Mouse (Mus musculus): ENCODE measurements at regions not wholly inside any gene's neighbourhood (a gene's known extent, or its start where the extent isn't known, plus 50 kb on each side); places are given as distances from the start of the nearest gene placed in this dataset.
A peak's percentile ranks its signal among the peaks of the same experiment; 100 is the strongest.

- DNase-seq (ENCODE audit: low read depth): no peak
These were observed 314.5 kb downstream of the Plod2 start for GRCm38 (mm10) chr9:92856410-92857083.

- DNase-seq (ENCODE audit: low read depth): no peak
These were observed 323.8 kb downstream of the Plod2 start for GRCm38 (mm10) chr9:92865822-92866221.

DNA sequence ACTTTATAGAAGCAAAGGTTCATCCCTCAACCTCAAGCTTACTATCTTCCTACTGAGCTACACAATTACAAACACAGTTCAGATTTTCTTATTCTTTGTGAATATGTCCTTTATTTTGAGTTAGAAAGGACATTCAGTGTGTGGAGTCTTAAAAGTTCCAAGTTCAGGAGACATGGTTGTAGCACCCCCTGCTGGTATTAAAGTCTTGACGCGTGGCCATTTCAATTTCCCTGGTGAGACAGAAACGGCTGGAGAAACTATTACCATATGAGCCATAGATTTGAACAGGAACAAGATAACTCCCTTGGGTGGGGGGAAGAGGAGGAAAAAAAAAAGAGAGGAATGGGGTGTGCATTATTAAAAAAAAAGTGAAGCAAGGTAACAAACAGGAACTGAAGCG lies 336.6 kb downstream of the Plod2 start:
- no peak for DNase-seq (ENCODE audit: low read depth)

GRCm38 (mm10) chr9:92879812-92880211 lies 337.8 kb downstream of the Plod2 start:
- DNase-seq (ENCODE audit: low read depth): no peak

DNA sequence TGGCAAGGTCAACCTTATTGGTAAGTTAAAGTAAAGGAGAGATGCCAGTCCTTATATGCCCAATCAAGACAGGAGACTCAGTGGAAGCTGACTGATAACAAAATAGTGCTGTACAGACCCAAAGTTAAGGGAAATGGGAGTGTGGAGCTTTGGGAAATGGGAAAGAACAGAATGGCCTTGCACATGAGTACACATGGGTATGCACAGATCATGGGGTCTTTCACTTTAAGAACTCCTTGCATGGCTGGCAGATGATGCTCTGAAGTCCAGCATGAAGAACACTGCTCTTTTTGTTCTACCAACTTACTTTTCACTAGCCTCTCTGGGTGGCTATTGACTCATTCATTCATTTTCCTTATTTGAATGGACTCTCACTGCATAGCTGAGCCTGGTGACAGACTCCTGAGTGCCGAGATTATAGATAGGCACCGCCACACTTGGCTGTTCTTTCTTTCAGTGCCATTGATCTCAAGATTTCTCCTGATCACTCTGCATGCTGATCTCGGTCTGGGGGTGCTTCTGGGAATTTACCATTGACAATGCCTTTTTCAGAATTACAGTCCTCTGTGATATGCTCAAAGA lies 340.3 kb downstream of the Plod2 start:
- no peak for DNase-seq (ENCODE audit: low read depth)

- no peak for DNase-seq (ENCODE audit: low read depth)
These were observed 348.0 kb downstream of the Plod2 start for GRCm38 (mm10) chr9:92890063-92890462.

DNA sequence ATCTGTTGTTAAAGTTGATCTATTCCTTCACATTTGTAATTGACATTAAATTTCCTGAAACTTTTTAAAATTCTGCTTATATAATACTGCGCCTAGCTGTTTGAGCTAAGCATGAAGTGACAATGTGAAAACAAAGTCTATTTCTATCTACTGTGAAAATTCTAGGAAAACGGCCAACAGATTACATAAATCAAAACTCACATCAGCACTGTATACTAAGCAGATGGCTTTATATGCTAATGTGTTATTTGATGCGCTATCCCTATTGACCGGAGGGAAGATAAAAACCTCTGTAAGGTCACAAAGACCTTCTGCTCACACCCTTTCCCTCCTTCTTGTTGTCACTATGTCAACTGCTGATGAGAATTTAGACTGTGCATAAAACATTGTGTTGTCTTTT lies 357.7 kb downstream of the Plod2 start:
- no peak for DNase-seq (ENCODE audit: low read depth)

DNA sequence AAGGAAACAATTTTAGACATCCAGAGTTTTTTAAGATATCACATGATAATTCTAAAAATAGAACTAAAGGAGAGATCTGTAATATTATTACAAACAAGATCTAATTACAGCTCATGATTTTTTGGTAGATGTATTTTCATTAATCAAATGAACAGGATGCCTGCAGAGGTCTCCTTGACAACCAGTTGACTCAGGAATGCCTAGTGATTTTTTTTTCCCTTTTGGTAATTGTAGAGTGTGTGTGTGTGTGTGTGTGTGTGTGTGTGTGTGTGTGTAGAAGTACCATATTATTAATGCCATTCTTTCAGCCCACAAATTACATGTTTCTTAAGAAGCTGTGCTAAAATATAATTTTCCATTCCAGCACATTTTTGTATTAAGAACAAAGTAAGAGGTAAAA lies 365.1 kb downstream of the Plod2 start:
- no peak for DNase-seq (ENCODE audit: low read depth)

- no peak for DNase-seq (ENCODE audit: low read depth)
These were observed 377.4 kb downstream of the Plod2 start for GRCm38 (mm10) chr9:92919396-92919795.

- no peak for DNase-seq (ENCODE audit: low read depth)
These were observed 388.4 kb downstream of the Plod2 start for GRCm38 (mm10) chr9:92930231-92930966.

DNA sequence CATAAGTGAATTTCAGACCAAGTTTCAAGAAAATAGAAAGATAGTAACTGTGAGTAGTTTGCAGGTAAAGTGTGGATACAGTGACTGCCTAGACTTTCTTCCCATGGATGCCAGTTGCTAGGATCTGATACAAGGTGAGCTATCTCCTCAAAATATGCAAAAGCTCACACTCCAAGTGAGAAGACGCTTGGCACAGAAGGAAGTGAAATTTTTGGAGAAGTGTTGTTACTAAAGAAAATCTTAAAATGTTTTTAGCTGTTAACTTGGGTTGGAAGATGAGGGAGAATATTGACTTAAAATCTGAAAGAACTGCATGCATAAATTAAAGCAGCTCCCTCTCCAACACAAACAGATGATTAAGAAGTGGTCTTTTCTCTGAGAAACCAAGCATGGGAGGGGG lies 395.8 kb downstream of the Plod2 start:
- DNase-seq (ENCODE audit: low read depth): no peak

DNA sequence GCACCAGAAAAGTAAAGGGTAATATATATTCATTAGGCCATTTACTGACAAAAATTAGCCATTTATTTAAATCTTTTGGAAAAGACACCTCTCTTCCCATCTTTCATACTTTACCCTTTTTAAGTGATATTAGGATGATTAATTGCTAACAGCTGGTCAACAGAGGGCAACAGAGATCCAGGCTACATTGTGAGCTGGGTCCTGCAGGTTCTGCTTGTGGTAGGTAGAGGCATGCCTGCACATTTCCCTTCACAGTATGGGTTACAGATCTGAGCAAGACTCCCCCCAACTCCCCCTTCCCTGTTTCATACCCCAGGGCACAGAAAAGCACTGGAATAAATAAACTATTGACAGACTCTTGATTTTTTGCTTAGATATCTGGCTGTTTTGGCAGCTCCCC lies 408.1 kb downstream of the Plod2 start:
- peak; percentile 13 for DNase-seq (ENCODE audit: low read depth)

DNA sequence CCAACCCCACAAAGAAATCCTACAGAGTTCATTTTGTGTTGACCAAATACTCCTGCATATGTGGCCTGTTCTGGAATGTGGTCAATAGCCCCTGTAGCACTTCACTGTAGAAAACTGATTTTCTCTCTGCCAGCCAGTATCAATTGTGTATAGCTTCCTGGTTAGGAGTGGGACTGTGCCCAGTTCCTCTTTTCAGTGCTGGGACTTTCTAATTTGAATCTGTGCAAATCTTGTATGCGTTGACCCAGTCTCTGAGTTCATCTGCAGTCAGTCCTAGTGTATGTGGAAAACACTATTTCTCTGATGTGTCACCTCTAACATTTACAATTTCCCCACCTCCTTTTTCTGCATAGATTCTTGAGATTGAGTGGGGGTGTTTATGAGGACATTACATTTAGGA lies 421.3 kb downstream of the Plod2 start:
- no peak for DNase-seq (ENCODE audit: low read depth)

GRCm38 (mm10) chr9:92991759-92992158 lies 449.7 kb downstream of the Plod2 start:
- DNase-seq (ENCODE audit: low read depth): no peak

DNA sequence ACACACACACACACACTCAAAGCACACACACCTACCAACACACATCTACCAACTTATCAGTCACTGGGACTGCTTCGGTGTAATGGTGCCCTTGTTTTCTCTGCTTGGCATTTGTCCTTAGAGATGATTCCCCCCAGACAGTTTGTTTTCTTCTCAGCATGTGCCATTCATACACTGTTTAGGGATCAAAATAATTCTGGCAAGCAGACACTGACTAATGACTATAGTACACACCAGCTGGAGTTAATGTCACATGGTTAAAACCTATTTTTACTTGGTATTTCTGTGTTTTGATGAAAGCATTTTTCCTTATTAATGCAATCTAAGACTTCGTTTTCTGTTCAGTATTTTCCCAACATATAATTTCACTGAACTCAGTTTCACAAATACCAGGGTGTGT lies 454.1 kb downstream of the Plod2 start:
- DNase-seq (ENCODE audit: low read depth): no peak

GRCm38 (mm10) chr9:93005182-93005953 lies 463.3 kb downstream of the Plod2 start:
- no peak for DNase-seq (ENCODE audit: low read depth)

GRCm38 (mm10) chr9:93008511-93009302 lies 466.7 kb downstream of the Plod2 start:
- no peak for DNase-seq (ENCODE audit: low read depth)

DNA sequence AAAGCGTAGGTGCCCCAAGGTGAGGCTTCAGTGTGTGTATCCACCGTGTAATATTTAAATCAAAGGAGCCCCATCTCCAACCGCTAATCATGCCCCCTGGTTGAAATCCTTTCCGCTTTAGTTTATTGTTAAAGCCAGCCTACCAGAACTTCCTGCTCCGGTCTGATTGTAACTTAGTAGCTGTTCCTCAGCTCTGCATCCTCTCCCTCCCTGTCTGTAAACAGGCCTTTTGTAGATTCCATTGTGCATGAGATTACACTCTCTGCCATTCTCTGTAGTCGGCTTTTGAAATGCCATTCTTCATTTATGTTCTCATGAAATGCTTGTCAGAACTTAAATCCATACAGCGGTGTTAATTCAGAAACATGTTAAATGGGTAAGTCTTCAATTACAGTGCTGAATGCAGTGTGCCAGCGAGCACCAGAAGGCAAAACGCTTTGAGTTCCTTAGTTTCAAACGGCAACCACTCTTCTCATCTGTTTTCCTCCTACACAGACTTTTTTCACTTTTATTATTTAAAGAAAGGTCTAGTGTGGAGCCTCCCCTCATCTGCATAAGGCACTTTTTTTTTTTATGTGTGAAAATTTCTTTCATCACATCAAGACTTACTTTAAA lies 502.4 kb downstream of the Plod2 start:
- DNase-seq (ENCODE audit: low read depth): no peak

DNA sequence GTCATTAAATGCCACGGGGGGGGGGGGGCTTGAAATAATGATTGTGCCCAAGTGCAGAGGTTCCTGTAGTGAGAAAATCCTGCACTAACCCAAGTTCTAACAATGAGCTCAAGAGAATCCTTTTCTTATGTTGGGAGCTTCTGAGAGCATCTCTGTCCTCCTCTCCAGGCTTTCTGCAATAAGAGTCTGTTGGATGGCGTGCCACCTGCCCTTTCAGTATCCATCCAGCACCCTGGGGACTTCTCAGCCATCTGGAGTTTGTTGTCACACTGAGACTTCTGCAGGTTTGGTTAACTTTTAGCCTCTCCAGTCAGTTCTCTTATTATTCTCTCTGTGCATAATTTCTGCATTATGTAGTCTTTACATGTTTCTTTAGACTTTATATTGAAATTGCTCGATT lies 530.1 kb downstream of the Plod2 start:
- DNase-seq (ENCODE audit: low read depth): no peak

DNA sequence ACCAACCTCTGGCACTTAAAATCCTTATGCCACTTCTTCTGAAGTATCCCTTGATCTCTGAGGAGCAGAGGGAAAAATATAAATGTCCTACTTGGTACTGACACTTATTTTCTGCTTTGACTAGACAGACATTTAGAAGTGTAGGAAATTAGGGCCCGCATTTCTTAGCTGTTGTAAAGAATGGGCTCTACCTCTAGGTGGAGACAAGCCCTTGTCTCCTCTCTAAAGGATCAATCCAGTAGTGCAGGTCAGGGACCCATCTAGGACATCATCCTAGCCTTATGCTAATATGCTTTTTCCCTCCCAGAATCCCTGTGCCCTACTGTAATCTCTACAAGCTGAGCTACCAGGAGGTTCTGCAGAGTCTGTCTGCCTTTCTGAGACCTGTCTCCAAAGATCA lies 541.1 kb downstream of the Plod2 start:
- DNase-seq (ENCODE audit: low read depth): no peak

- no peak for DNase-seq (ENCODE audit: low read depth)
These were observed 556.1 kb downstream of the Plod2 start for GRCm38 (mm10) chr9:93098008-93098581.
